Mouse (Mus musculus): ENCODE measurements at regions not wholly inside any gene's neighbourhood (a gene's known extent, or its start where the extent isn't known, plus 50 kb on each side); places are given as distances from the start of the nearest gene placed in this dataset.

- 32% methylated on average over 6 of the region's 6 CpGs for WGBS
- ATAC-seq (ENCODE audit: insufficient number of reproducible peaks, insufficient read depth, low FRiP score, low read depth): no peak
- H3K4me2 ChIP-seq (replicated peaks; ENCODE audit: low read depth, low read length): no peak overlapping the region
- H3K4me1 ChIP-seq (ENCODE audit: control insufficient read depth, insufficient read depth, low read length): no peaks in the 10 kb centered on the region
- H3K9ac ChIP-seq (replicated peaks; ENCODE audit: low read depth, low read length): no peak overlapping the region
- no peaks in the 10 kb centered on the region for H3K36me3 ChIP-seq (ENCODE audit: control insufficient read depth, insufficient read depth, low read length)
- H3K9me3 ChIP-seq (ENCODE audit: control insufficient read depth, low read depth, low read length): no peaks in the 10 kb centered on the region
- no peak overlapping the region for H3K4me3 ChIP-seq (ENCODE audit: low read depth, low read length)
- no peak overlapping the region for H3K27ac ChIP-seq (ENCODE audit: low read length)
- H3K27me3 ChIP-seq (ENCODE audit: control insufficient read depth, insufficient read depth, low read length): no peaks in the 10 kb centered on the region
Observed at GRCm38 (mm10) chr6:100995874-100996560, 162.6 kb downstream of the Ppp4r2 start.

GRCm38 (mm10) chr6:100998285-100998684 lies 164.9 kb downstream of the Ppp4r2 start:
- Histone ChIP-seq H3K9ac (replicated peaks; ENCODE audit: low read depth, low read length) (no peak overlapping the region), H3K4me3 (ENCODE audit: low read depth, low read length) (no peak overlapping the region), H3K4me1 (ENCODE audit: control insufficient read depth, insufficient read depth, low read length) (no peaks in the 10 kb centered on the region), H3K4me2 (replicated peaks; ENCODE audit: low read depth, low read length) (no peak overlapping the region), H3K36me3 (ENCODE audit: control insufficient read depth, insufficient read depth, low read length) (no peaks in the 10 kb centered on the region), H3K27me3 (ENCODE audit: control insufficient read depth, insufficient read depth, low read length) (no peaks in the 10 kb centered on the region), H3K27ac (ENCODE audit: low read length) (no peak overlapping the region), H3K9me3 (ENCODE audit: control insufficient read depth, low read depth, low read length) (no peaks in the 10 kb centered on the region)
- 75% methylated on average over 1 of the region's 1 CpGs for WGBS
- ATAC-seq (ENCODE audit: insufficient number of reproducible peaks, insufficient read depth, low FRiP score, low read depth): no peak

GRCm38 (mm10) chr6:101003901-101004300 lies 170.5 kb downstream of the Ppp4r2 start:
- Histone ChIP-seq H3K27ac (ENCODE audit: low read length) (no peak overlapping the region), H3K4me3 (ENCODE audit: low read depth, low read length) (no peak overlapping the region), H3K36me3 (ENCODE audit: control insufficient read depth, insufficient read depth, low read length) (no peaks in the 10 kb centered on the region), H3K9me3 (ENCODE audit: control insufficient read depth, low read depth, low read length) (no peaks in the 10 kb centered on the region), H3K4me2 (replicated peaks; ENCODE audit: low read depth, low read length) (no peak overlapping the region), H3K9ac (replicated peaks; ENCODE audit: low read depth, low read length) (no peak overlapping the region), H3K4me1 (ENCODE audit: control insufficient read depth, insufficient read depth, low read length) (no peaks in the 10 kb centered on the region), H3K27me3 (ENCODE audit: control insufficient read depth, insufficient read depth, low read length) (no peaks in the 10 kb centered on the region)
- 71% methylated on average over 1 of the region's 1 CpGs for whole genome bisulfite sequencing
- no peak for ATAC-seq (ENCODE audit: insufficient number of reproducible peaks, insufficient read depth, low FRiP score, low read depth)

GRCm38 (mm10) chr6:101021650-101022049 lies 188.2 kb downstream of the Ppp4r2 start:
- no peaks in the 10 kb centered on the region for H3K36me3 ChIP-seq (ENCODE audit: control insufficient read depth, insufficient read depth, low read length)
- no peaks in the 10 kb centered on the region for H3K4me1 ChIP-seq (ENCODE audit: control insufficient read depth, insufficient read depth, low read length)
- H3K4me2 ChIP-seq (replicated peaks; ENCODE audit: low read depth, low read length): no peak overlapping the region
- H3K27ac ChIP-seq (ENCODE audit: low read length): no peak overlapping the region
- no peaks in the 10 kb centered on the region for H3K27me3 ChIP-seq (ENCODE audit: control insufficient read depth, insufficient read depth, low read length)
- H3K9ac ChIP-seq (replicated peaks; ENCODE audit: low read depth, low read length): no peak overlapping the region
- 74% methylated on average over 3 of the region's 3 CpGs for WGBS
- ATAC-seq (ENCODE audit: insufficient number of reproducible peaks, insufficient read depth, low FRiP score, low read depth): no peak
- no peaks in the 10 kb centered on the region for H3K9me3 ChIP-seq (ENCODE audit: control insufficient read depth, low read depth, low read length)
- H3K4me3 ChIP-seq (ENCODE audit: low read depth, low read length): no peak overlapping the region

- 89% methylated on average over 4 of the region's 4 CpGs for WGBS
- Histone ChIP-seq H3K4me1 (ENCODE audit: control insufficient read depth, insufficient read depth, low read length) (no peaks in the 10 kb centered on the region), H3K27me3 (ENCODE audit: control insufficient read depth, insufficient read depth, low read length) (no peaks in the 10 kb centered on the region), H3K9ac (replicated peaks; ENCODE audit: low read depth, low read length) (no peak overlapping the region), H3K4me2 (replicated peaks; ENCODE audit: low read depth, low read length) (no peak overlapping the region), H3K4me3 (ENCODE audit: low read depth, low read length) (no peak overlapping the region), H3K9me3 (ENCODE audit: control insufficient read depth, low read depth, low read length) (no peaks in the 10 kb centered on the region), H3K27ac (ENCODE audit: low read length) (no peak overlapping the region), H3K36me3 (ENCODE audit: control insufficient read depth, insufficient read depth, low read length) (no peaks in the 10 kb centered on the region)
- ATAC-seq (ENCODE audit: insufficient number of reproducible peaks, insufficient read depth, low FRiP score, low read depth): no peak
Observed at GRCm38 (mm10) chr6:101025816-101026215, 192.4 kb downstream of the Ppp4r2 start.

- Histone ChIP-seq H3K4me3 (ENCODE audit: low read depth, low read length) (no peak overlapping the region), H3K9me3 (ENCODE audit: control insufficient read depth, low read depth, low read length) (no peaks in the 10 kb centered on the region), H3K9ac (replicated peaks; ENCODE audit: low read depth, low read length) (no peak overlapping the region), H3K36me3 (ENCODE audit: control insufficient read depth, insufficient read depth, low read length) (no peaks in the 10 kb centered on the region), H3K27me3 (ENCODE audit: control insufficient read depth, insufficient read depth, low read length) (no peaks in the 10 kb centered on the region), H3K27ac (ENCODE audit: low read length) (no peak overlapping the region), H3K4me2 (replicated peaks; ENCODE audit: low read depth, low read length) (no peak overlapping the region), H3K4me1 (ENCODE audit: control insufficient read depth, insufficient read depth, low read length) (no peaks in the 10 kb centered on the region)
- WGBS: 51% methylated on average over 10 of the region's 10 CpGs
- no peak for ATAC-seq (ENCODE audit: insufficient number of reproducible peaks, insufficient read depth, low FRiP score, low read depth)
Observed at GRCm38 (mm10) chr6:101027462-101027861, 194.0 kb downstream of the Ppp4r2 start.

- 45% methylated on average over 3 of the region's 3 CpGs for WGBS
- no peak overlapping the region for H3K9ac ChIP-seq (replicated peaks; ENCODE audit: low read depth, low read length)
Observed at GRCm38 (mm10) chr6:101029436-101029835, 196.0 kb downstream of the Ppp4r2 start.

GRCm38 (mm10) chr6:101030451-101031125 lies 197.2 kb downstream of the Ppp4r2 start:
- no peak overlapping the region for H3K4me3 ChIP-seq (ENCODE audit: low read depth, low read length)
- H3K27ac ChIP-seq (ENCODE audit: low read length): no peak overlapping the region
- no peaks in the 10 kb centered on the region for H3K9me3 ChIP-seq (ENCODE audit: control insufficient read depth, low read depth, low read length)
- no peaks in the 10 kb centered on the region for H3K4me1 ChIP-seq (ENCODE audit: control insufficient read depth, insufficient read depth, low read length)
- no peaks in the 10 kb centered on the region for H3K27me3 ChIP-seq (ENCODE audit: control insufficient read depth, insufficient read depth, low read length)
- no peak overlapping the region for H3K4me2 ChIP-seq (replicated peaks; ENCODE audit: low read depth, low read length)
- no peaks in the 10 kb centered on the region for H3K36me3 ChIP-seq (ENCODE audit: control insufficient read depth, insufficient read depth, low read length)
- no peak for ATAC-seq (ENCODE audit: insufficient number of reproducible peaks, insufficient read depth, low FRiP score, low read depth)
- WGBS: 84% methylated on average over 13 of the region's 13 CpGs
- no peak overlapping the region for H3K9ac ChIP-seq (replicated peaks; ENCODE audit: low read depth, low read length)

More at GRCm38 (mm10) chr6:101029436-101029835, 196.0 kb downstream of the Ppp4r2 start:
- ATAC-seq (ENCODE audit: insufficient number of reproducible peaks, insufficient read depth, low FRiP score, low read depth): no peak
- H3K4me1 ChIP-seq (ENCODE audit: control insufficient read depth, insufficient read depth, low read length): no peaks in the 10 kb centered on the region
- H3K9me3 ChIP-seq (ENCODE audit: control insufficient read depth, low read depth, low read length): no peaks in the 10 kb centered on the region
- H3K27ac ChIP-seq (ENCODE audit: low read length): no peak overlapping the region
- H3K4me3 ChIP-seq (ENCODE audit: low read depth, low read length): no peak overlapping the region
- H3K4me2 ChIP-seq (replicated peaks; ENCODE audit: low read depth, low read length): no peak overlapping the region
- H3K36me3 ChIP-seq (ENCODE audit: control insufficient read depth, insufficient read depth, low read length): no peaks in the 10 kb centered on the region
- H3K27me3 ChIP-seq (ENCODE audit: control insufficient read depth, insufficient read depth, low read length): no peaks in the 10 kb centered on the region

Data from stomach, embryonic 14.5 days (tissue).